Mouse (Mus musculus): ENCODE data around the gene Olfr954. TPM values are rescaled to one million over a fixed set of nuclear protein-coding genes. Genes with fewer than 3 reads are reported as not detected.

Gene Olfr954
- polyA plus RNA-seq (2014; fragmentation: Illumina TruSeq; extraction: RNeasy Lipid Tissue Mini Kit (QIAGEN cat#74804); ENCODE audit: low read depth, low replicate concordance): not detected

DNA sequence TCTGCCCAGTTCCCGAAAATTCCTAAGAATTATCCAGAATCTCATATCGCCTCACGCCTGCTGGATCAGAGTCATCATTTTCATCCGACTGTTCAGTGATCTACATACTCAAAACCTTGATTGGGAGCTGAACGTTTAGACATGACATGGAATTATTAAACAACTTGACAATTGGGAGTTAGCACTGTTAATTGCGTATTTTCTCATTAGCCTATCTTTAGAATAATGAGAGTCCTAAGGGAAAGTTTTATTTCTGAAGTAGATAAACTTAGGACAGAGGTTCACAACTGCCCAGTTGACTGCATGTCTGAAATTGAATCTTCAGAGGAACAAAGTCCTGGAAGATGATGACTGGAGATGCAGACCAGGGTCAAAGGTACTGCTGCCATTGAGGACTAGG lies at the start of gene Olfr954:
TSS of gene Olfr954 (plus strand) at position 301 of the 400 bp plus-strand sequence.

DNA sequence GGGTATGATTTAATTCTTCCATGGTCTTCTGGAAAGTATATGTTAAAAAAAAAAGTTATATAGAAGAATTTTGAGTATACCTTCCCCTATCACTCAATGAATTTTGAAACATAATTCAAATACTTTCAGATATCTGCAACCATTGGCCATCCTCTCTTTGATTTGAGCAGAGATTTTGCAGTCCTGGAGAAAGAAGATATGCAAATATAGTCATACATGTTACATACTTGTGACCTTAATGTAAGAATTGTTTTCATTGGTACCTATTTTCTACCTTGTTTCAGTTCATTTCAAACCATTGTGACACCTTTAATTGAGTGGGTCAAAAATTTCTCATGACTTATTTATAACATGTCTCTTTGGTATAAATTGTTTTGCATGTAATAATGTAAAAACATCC lies 29.5 kb upstream of the Olfr954 start, which contains the start of gene Olfr952:
TSS of gene Olfr952 (minus strand) at position 101 of the 400 bp plus-strand sequence.

DNA sequence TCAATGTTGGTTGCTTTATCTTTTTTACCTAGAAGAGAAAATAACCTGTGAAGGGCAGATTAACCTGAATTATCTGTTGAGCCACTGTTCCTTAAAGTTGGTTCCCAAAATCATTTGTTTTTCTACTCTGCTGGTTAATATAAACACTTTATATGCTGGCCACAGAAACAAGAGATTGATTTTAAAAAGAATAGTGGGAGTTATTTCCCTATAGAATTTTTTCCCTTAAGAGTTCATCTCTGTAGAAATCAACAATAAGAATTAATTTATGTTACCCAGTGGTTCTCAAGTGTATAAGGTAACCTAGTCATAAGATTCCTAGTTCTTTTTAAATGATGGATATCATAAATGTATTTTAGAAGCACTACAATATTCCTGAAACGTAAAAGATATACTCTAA lies 15.3 kb downstream of the Olfr954 start, which contains the start of gene Olfr955:
TSS of gene Olfr955 (minus strand) at position 101 of the 400 bp plus-strand sequence.

DNA sequence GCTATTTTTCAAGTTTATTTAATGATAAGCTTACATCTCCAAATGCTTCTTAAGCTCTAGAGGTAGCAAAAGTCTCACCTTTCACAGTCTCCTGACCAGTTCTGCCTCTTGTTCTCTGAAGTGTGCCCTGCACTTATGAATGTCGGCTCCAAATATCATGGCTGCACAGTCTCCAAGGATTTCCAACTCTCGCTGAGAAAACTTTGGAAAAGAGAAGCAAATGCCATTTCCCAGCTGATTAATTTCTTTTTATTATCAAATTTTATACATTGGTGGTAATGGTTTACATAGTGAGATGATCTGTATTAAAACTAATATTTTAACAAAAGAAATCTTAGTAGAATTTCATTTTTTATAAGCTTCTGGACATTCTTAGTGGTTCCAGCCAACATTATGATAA lies 37.4 kb downstream of the Olfr954 start, which contains the start of gene Olfr44:
TSS of gene Olfr44 (minus strand) at position 101 of the 400 bp plus-strand sequence.

Other genes with a start within 250 kb of the Olfr954 start
- gene Olfr1537, start 206.7 kb upstream of the Olfr954 start, polyA plus RNA-seq (2014; fragmentation: Illumina TruSeq; extraction: RNeasy Lipid Tissue Mini Kit (QIAGEN cat#74804); ENCODE audit: low read depth, low replicate concordance): not detected
- not detected for gene Olfr945, start 179.9 kb upstream of the Olfr954 start, polyA plus RNA-seq (2014; fragmentation: Illumina TruSeq; extraction: RNeasy Lipid Tissue Mini Kit (QIAGEN cat#74804); ENCODE audit: low read depth, low replicate concordance)
- not detected for gene Olfr948, start 130.7 kb upstream of the Olfr954 start, polyA plus RNA-seq (2014; fragmentation: Illumina TruSeq; extraction: RNeasy Lipid Tissue Mini Kit (QIAGEN cat#74804); ENCODE audit: low read depth, low replicate concordance)
- not detected for gene Olfr951, start 69.3 kb upstream of the Olfr954 start, polyA plus RNA-seq (2014; fragmentation: Illumina TruSeq; extraction: RNeasy Lipid Tissue Mini Kit (QIAGEN cat#74804); ENCODE audit: low read depth, low replicate concordance)
- not detected for gene Olfr952, start 29.6 kb upstream of the Olfr954 start, polyA plus RNA-seq (2014; fragmentation: Illumina TruSeq; extraction: RNeasy Lipid Tissue Mini Kit (QIAGEN cat#74804); ENCODE audit: low read depth, low replicate concordance)
- not detected for gene Olfr955, start 15.2 kb downstream of the Olfr954 start, polyA plus RNA-seq (2014; fragmentation: Illumina TruSeq; extraction: RNeasy Lipid Tissue Mini Kit (QIAGEN cat#74804); ENCODE audit: low read depth, low replicate concordance)
- gene Olfr44, start 37.3 kb downstream of the Olfr954 start, polyA plus RNA-seq (2014; fragmentation: Illumina TruSeq; extraction: RNeasy Lipid Tissue Mini Kit (QIAGEN cat#74804); ENCODE audit: low read depth, low replicate concordance): not detected
- not detected for gene Olfr957, start 59.1 kb downstream of the Olfr954 start, polyA plus RNA-seq (2014; fragmentation: Illumina TruSeq; extraction: RNeasy Lipid Tissue Mini Kit (QIAGEN cat#74804); ENCODE audit: low read depth, low replicate concordance)
- gene Olfr958, start 97.4 kb downstream of the Olfr954 start, polyA plus RNA-seq (2014; fragmentation: Illumina TruSeq; extraction: RNeasy Lipid Tissue Mini Kit (QIAGEN cat#74804); ENCODE audit: low read depth, low replicate concordance): not detected
- gene Olfr959, start 118.9 kb downstream of the Olfr954 start, polyA plus RNA-seq (2014; fragmentation: Illumina TruSeq; extraction: RNeasy Lipid Tissue Mini Kit (QIAGEN cat#74804); ENCODE audit: low read depth, low replicate concordance): not detected
- gene AW551984, start 147.7 kb downstream of the Olfr954 start, polyA plus RNA-seq (2014; fragmentation: Illumina TruSeq; extraction: RNeasy Lipid Tissue Mini Kit (QIAGEN cat#74804); ENCODE audit: low read depth, low replicate concordance): 0.08 TPM
- gene Olfr148, start 154.0 kb downstream of the Olfr954 start, polyA plus RNA-seq (2014; fragmentation: Illumina TruSeq; extraction: RNeasy Lipid Tissue Mini Kit (QIAGEN cat#74804); ENCODE audit: low read depth, low replicate concordance): not detected
- gene Olfr960, start 164.7 kb downstream of the Olfr954 start, polyA plus RNA-seq (2014; fragmentation: Illumina TruSeq; extraction: RNeasy Lipid Tissue Mini Kit (QIAGEN cat#74804); ENCODE audit: low read depth, low replicate concordance): not detected
- gene Olfr961, start 188.4 kb downstream of the Olfr954 start, polyA plus RNA-seq (2014; fragmentation: Illumina TruSeq; extraction: RNeasy Lipid Tissue Mini Kit (QIAGEN cat#74804); ENCODE audit: low read depth, low replicate concordance): not detected
- gene Olfr963, start 210.5 kb downstream of the Olfr954 start, polyA plus RNA-seq (2014; fragmentation: Illumina TruSeq; extraction: RNeasy Lipid Tissue Mini Kit (QIAGEN cat#74804); ENCODE audit: low read depth, low replicate concordance): not detected

All from kidney, adult 10 weeks (tissue).